Mouse (Mus musculus) embryonic fibroblast, embryonic 13.5 days (primary cell): ENCODE data around the gene Itpr3.

Experiments
- CTCF ChIP-seq: IDR thresholded peaks from 2 replicates; pipeline ENCODE4 v1.5.1; 2011; ENCODE audit warnings: mild to moderate bottlenecking, control low read depth, low read length, moderate library complexity, borderline replicate concordance; ENCODE audit not compliant: insufficient read depth
- POLR2A ChIP-seq: IDR thresholded peaks from 2 replicates; pipeline ENCODE4 v1.6.1; 2011; ENCODE audit warnings: low read depth, mild to moderate bottlenecking, control low read depth, low read length, moderate library complexity

DNA sequence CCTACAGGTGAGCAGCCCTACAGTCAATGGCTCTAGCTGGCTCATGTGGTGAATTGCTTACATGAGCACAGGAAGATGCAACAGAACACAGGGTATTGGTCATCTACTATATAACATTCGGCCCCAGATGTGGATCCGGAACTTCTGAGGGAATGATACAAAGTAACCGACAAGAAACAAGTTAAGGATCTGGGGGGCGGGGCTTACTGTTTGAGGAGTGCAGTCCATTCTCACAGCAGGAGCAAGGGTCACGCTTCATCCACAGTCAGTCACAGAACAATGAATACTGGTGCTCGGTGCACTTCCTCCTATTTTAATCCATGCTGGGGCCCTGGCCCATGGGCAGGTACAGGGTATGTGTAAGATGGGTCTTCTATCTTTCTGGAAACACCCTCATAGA is 50.8 kb downstream of the Itpr3 start:
- TF ChIP-seq CTCF (no peak), POLR2A (no peak)
